Mouse (Mus musculus): ENCODE data around the gene Olfr362.
"Not testable (repeated sequence)": the region's sequence is repeated elsewhere in the genome, so short reads cannot be mapped to it uniquely, and the experiment has no call there.

Olfr362 gene

DNA sequence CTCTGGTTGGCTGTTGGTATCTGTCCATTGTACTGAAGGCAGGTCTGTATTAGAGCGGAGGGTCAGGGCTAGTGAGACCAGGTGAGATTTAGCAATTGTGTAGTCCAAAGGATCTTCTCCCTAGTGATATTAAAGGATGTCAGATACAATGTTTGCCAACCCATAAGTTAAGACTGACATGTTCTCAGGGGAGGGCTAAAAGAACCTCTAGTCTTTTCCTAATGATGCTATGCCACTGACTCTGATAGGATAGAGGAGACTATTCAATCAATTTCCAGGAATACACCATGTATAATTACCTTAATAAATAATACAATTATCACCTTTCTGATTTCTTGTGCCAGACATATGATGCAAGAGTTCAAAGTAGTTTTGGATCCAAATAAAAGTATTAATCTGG lies at the start of gene Olfr362:
Olfr362 (minus strand) TSS at position 101 of the 400 bp plus-strand sequence.
- DNase-seq: no peak

DNA sequence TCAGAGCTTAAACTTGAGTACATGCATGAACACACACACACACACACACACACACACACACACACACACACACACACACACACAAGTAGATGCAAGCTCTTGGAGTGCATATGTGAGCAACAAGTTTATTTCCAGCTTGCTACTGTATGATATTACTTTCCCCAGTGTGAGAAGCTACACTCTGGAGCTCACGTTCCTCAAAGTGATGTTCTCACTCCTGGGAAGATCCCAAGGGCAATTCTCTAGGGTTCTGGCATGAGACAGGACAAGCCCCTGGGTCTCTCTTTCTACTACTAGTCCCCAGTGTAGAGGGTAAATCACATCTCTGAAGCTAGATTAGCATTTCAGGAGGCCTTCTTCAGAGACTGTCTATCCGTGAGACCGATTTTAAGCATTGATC lies 21.3 kb upstream of the Olfr362 start, which contains the start of gene Olfr364-ps1:
Olfr364-ps1 (plus strand) TSS at position 301 of the 400 bp plus-strand sequence.
- no peak for DNase-seq

DNA sequence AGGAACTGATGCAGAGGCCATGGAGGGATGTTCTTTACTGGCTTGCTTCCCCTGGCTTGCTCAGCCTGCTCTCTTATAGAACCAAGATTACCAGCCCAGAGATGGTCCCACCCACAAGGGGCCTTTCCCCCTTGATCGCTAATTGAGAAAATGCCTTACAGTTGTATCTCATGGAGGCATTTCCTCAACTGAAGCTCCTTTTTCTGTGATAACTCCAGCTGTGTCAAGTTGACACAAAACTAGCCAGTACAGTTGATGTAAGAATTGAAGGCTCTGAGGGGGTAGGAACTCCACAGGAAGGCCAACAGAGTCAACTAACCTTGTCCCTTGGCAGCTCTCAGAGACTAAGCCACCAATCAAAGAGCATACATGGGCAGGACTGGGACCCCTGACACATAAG lies 28.5 kb downstream of the Olfr362 start, which contains the start of gene Olfr361:
Olfr361 (minus strand) TSS at position 101 of the 400 bp plus-strand sequence.
- not testable (repeated sequence) for DNase-seq

GRCm38 (mm10) chr2:37065446-37065845 lies 52.3 kb downstream of the Olfr362 start, which contains the start of gene Olfr360:
Gene Olfr360, plus strand, starts transcription at chr2:37065746.
- no peak for DNase-seq
